Mouse (Mus musculus): ENCODE measurements around the gene Stac2.
A peak's percentile ranks its signal among the peaks of the same experiment; 100 is the strongest.

The Stac2 gene

DNA sequence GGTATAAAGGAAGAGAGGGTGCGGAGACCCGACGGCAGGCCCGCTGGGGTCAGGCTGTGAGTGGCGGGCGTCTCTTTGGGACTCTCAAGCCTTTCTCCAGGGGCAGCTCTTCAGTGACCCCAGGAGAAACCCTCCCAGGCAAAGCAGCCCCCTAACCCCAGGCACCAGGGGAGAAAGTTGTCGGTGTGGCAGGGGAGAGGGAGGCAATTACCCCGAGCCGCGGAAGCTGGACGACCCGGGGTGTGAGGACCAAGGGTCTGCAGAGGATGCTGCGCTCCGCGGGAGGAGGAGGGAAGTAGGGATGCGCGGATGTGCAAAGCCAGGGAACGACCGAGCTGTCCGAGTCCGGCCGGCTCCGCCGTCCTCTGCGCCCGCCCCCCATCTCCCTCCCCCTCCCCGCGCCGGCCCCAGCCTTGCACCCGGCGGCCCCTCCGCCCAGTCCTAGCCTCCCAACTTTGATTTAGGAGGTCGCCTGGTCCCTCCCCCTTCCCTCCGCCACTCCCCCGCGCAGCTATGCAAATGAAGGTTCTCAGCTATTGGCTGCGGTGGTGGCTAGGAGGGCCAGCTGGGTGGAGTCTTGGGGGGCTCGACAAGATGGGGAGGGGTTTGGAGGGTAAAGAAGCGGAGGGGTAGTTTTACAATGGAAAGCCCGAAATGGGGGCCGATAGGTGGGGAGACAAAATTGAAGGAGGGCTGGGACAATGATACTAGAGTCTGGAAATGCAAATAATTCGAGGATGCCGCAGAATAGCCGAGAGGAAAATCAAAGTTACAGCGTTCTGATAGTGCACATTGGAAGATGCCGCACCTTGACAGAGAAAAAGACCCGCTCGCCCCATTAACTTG lies at the start of gene Stac2:
TSS of gene Stac2 (minus strand) at position 474 of the 846 bp plus-strand sequence.
- peak; percentile 92 for DNase-seq (ENCODE audit: extremely low spot score)

DNA sequence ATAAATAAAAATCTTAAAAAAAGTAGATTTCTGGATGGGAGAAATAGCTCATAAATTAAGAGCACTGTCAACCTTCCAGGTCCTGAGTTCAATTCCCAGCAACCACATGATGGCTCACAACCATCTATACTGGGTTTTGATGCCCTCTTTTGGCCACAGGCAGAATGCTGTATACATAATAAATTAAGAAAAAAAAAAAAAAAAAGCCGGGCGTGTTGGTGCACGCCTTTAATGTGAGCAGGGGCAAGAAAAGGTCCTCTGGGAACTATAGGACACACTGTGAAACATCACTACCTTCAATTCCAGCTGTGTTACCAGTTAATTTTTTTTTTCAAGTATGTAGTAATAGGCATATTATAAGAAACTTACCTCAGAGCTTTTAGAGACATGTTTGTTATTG lies 48.1 kb upstream of the Stac2 start:
- no peak for DNase-seq (ENCODE audit: extremely low spot score)

DNA sequence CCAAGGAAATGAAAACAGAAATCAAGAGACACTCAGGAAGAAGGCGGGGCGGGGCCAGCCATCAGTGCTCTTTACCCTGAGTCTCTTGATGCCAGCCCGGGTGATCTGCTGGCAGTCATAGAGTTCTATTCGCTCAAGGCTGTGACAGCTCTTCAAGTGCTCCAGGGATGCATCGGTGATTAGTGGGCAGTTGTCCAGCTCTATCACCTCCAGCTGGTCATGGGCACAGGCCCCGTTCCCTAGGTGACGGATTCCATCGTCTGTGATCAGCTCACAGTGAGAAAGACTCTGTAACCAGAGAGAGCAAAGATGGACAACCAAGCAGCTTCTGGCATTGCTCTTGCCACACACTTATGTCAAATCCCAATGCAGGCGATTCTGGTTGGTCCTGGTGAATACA lies 37.3 kb upstream of the Stac2 start:
- DNase-seq (ENCODE audit: extremely low spot score), result no peak

DNA sequence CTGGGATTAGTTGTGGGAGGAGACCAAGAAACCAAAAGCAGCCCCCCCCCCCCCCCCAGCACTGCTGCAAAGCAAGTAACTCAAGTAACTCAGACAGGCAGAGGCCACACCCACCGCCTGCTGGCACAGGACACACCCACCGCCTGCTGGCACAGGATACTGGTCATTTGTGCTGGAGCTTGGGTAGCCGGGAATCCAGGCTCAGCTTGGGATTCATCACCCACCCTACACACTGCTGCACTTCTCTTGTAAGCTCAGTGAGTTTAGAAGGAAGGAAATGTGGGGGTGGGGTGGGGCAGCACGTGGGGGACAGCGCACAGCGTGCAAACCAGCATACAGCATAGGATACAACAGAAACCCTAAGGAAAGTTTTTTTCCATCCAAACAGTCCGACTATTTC lies 35.0 kb upstream of the Stac2 start:
- peak; percentile 18 for DNase-seq (ENCODE audit: extremely low spot score)

DNA sequence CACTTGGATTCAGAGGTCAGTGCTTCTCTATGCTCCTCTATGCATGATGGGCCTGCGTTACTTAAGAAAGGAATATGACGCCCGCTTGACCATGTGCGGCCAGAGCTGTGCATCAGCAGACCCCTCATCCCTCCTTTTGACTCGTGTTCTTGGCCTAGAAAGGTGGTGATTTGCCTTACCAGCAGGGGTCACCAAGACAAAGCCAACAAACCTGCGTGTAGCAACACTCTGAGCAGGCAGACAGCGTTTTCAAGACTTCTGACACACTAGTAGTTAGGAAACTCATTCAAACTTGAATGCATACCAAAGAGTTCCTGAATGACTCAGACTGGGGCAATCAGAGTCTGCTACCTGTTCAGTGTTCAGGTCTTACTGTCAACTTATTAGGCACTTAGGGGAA lies 33.3 kb upstream of the Stac2 start:
- DNase-seq (ENCODE audit: extremely low spot score), result no peak

DNA sequence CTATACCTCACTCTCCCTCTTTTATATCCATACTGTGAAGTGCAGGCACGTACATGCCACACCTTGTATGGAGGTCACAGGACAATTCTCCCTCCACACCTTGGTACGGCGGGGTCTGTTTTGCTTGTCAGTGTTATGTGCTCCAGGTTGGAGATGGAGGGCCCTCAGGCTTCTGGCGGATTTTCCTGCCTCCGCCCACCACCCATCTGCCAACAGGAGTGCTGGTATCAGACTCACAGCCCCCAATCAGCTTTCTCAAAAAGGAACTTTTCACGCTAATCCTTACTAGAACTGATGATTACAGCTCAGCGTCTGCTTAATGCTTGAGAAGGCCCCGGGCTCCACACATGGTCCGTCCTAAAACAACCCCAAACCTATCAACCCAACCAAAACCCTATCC lies 32.9 kb upstream of the Stac2 start:
- DNase-seq (ENCODE audit: extremely low spot score), result no peak

DNA sequence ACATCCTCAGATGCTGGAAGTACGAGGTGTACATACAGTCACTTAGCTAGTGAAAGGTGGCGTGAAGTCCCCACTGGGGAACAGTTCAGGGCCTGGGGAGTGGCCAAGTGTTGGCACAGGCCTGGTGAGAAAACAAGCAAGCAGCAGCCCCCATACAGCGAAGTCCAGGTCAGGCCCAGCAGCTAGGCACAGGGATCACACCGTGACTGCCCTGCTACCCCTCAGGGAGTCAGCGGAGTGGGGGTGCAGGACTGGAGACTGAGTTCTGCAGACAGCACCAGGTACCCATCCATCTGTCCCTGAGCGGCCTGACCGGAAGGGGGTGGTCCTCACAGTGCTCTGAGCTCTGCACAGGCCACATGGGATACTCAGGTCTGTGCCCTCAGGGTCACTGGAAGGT lies 29.5 kb upstream of the Stac2 start:
- no peak for DNase-seq (ENCODE audit: extremely low spot score)

DNA sequence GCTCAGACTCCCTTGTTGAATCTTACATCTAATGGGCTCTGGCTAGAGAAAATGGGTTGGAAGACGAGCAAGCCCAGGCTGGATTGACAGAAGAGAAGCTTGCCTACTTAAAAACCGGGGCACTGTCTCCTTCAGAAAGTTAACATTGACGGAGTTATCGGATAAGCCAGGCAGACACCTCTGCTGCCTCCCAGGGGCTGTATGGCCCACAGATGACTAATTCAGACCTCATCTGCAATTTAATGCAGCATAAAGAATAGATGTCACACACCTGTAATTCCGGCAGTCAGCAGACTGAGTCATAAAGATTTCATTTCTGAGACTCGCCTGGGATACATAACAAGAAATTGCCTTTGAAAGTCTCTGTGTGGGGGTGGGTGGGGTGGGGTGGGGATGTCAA lies 27.2 kb upstream of the Stac2 start:
- DNase-seq (ENCODE audit: extremely low spot score), result no peak

DNA sequence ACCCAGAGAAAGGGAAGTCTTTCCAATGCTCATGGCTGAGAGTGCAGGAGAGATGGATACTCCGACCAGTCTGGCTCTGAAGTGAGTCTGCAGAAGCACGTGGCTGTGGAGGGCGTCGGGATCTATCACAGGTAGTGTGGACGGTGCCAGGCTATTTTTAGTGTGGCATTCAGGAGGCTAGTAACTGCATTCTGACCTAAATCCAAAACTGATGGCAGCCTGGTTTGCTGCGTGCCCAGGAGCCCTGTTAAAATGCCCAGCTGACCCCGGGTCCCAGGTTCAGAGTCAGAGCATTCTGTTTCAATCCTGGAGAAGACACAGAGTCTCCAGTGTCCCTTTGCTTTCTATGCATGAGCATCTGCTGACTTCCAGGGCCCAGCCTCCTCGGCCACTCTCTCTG lies 23.8 kb upstream of the Stac2 start:
- DNase-seq (ENCODE audit: extremely low spot score), result no peak

DNA sequence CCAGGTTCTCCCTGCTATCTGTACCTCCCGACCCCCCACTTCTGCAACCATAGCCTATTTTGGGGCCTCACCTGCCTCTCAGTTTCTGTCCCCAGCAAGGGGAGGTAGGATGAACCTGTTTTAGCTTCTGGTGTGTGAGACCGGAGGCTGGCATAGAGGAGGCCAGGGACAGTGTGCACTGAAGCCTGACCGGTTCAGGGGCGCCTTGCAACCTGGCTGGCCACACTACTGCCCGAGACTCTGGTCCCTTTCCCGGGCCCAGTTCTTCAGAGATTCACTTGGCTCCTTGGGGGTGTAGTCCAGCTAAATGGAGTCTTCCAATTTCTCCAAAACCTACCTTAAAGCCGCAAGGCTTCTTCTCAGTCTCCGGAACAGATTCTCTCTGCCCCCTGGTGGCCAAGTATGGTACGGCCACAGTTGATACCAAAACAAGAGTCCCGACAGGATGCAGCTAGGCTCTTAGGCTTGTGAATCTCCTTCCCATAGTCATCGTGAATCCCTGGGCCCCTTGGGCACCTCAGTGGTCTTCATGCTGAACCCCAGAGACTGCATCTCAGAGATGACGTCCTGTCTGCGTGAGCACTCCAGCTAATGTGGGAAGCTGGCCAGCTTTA lies 22.0 kb upstream of the Stac2 start:
- DNase-seq (ENCODE audit: extremely low spot score), result peak; percentile 85

DNA sequence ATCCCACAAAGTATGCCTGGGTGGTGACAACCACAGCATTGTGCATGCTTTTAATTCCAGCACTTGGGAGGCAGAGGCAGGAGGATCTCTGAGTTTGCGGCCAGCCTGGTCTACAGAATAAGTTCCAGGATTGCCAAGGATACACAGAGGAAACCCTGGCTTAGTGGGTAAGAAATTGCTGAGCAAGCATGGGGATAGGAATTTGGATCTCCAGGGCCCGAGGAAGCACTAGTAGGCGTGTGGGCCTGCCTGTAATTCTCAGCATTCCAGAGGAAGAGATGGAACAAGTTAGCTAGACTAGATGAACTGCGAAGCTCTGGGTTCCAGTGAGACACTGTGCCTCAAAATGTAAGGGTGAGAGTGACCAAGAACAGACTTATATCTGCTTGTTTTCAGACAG lies 20.2 kb upstream of the Stac2 start:
- DNase-seq (ENCODE audit: extremely low spot score), result no peak

DNA sequence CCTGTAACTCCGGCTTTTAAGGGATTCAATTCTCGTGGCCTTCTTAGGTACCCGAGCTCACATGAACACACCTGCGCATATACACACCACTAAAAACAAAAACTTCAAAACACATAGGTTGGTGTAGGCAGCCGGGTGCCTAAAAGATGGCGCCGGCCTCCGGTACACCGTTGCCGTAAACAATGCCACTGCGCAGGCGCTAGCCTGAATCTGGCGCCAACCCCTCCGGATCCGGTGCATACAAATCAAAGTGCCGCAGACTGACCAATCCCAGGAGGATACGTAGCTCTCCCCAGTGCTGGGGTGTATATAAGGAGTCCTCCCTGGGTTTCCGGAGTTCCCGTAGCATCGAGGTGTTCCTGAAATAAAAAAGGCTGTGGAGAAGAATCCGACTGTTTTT lies 14.0 kb upstream of the Stac2 start:
- DNase-seq (ENCODE audit: extremely low spot score), result no peak

DNA sequence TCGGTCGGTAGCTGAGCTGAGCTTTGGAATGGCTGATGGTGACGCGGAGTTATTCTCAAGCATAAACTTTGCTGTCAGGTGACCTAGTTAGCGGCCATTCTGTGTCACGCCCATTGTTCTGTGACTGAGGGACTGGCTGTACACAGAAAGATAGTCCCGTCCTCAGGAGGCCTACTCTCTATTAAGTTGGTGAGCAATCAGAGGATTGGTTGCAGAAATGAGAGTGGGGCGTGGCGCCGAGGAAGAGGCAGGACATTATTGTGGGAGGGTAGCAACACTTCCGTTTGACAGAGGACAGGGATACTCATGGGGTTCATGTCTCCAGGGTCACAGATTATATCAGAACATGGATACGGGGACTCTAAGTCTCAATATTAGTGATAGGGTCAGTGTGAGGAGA lies 12.9 kb upstream of the Stac2 start:
- no peak for DNase-seq (ENCODE audit: extremely low spot score)

DNA sequence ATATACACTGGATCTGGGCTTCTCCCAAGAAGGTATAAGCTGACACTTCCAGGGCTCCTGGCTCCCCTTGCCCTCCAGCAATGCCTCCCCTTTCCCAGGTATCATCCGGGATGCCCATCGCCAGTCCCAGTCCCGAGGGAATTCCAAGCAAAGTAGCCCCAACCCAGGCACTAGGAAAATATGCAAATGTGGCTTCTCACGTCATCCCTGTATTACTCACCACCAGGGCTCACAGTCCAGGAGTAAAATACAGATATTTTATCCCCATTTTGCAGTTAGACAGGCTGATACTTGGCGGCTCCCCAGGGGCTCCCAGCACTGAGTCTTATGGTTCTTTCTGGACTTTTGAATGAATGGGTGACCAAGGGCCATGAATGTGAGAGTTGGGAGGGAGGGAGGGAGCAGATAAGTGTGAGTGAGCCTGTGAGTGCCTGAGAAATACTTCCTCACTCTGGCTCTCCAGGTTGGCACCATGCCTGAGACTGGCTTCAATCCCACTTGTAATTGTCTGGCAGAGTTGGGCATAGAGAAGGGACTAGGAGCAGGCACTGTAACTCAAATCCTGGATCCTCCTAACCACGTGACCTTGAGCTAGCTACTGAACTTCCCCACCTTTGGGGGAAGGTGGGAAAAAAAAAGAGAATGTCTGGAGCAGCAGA lies 8.8 kb upstream of the Stac2 start:
- DNase-seq (ENCODE audit: extremely low spot score), result no peak

DNA sequence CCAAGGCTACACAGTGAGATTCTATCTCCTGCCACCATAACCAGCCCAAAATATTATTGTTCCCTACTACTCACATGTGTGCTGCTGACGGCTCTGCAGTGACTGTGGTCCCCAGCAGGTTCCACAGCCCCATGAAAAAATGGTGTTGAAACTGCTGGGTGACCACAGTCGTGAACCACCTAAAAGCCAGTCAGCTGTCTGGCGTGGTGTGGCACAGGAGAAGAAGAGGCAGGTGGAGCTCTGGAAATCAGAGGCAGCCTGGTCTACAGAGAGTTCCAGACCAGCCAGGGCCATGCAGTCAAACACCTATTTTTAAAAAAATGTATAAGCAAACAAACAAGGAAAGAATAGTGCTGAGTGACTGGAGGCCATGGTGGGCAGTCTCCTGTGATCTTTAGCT lies 8.2 kb upstream of the Stac2 start:
- no peak for DNase-seq (ENCODE audit: extremely low spot score)

DNA sequence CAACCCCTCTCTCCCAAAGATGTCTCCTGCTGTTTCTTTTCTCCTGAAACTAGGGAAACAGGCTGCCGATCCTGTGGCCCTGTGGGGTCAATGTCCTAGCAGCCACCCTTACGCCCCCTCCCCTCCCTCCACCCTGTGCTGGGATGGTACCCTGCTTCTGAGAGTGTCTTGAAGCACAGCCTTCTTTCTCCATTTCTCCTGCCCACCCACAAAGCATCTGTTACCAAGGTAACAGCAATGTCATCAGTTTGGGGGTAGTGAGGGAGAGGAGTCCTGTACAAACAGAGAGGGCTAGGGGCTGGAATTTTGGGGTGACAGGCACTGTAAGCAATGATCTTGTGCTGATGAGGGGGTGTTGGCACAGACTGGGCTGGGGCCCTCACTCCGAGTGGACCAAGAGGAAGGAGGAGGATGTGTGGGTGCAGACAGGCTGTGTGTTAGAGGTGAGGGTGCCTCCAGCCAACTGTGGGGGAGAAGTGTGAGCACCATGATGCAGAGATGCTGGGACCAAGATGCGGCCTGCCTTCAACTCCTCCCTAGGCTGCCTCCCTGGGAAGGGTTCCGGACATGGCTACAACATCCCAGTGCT lies 6.9 kb upstream of the Stac2 start:
- DNase-seq (ENCODE audit: extremely low spot score), result no peak

DNA sequence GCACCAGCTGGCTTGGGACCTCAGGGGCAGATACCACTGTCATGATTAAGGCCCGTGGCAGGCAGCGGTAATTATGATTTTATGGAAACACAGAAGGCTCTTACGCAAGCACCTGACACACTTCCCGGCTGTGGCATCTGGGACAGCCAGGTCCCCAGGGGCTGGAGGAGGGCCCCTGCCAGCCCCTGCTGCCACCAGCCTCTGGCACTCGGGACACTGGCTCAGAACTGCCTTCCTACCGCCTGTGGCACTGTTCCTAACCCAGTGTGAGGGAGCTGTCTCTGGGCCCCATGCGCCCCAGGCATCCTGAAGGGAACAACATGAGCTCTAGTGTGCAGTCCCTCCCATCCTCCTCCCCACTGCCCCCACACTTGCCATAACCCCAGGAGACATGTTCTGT lies 6.4 kb upstream of the Stac2 start:
- DNase-seq (ENCODE audit: extremely low spot score), result no peak

DNA sequence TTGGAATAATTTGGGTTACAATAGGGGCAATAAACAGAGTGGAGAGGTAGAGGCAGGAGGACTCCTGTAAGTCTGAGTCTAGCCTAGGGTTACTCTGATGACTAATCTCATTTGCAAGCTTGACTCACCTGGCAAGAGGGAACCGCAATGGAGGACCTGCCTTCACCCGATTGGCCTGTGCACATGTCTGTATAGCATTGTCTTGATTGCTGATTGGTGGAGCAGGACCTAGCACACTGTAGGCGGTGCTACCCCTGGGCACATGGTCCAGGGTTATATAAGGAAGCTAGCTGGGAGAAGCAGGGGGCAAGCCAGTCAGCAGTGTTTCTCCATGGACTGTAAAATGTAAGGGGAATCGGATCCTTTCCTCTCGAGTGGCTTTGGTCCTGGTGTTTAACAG lies 4.7 kb upstream of the Stac2 start:
- no peak for DNase-seq (ENCODE audit: extremely low spot score)

DNA sequence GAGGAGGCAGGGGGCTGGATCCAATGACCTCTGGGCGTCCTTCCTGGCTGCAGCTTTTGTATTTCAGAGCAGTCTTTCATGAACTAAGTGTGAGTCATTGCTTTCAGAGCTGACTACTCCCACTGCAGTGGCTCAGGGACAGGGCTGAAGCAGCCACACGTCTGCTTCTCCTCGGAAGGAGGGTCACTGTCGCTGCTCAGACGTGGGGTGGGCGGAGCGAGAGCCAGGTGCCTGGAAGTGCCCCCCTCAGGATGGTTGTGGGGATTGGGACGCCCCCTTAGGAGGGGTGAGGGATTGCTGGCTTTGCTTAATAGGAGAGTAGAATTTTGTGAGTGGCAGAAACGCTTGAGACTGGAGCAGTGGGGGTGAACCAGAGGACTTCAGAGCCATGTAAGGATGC lies 4.2 kb upstream of the Stac2 start:
- no peak for DNase-seq (ENCODE audit: extremely low spot score)

DNA sequence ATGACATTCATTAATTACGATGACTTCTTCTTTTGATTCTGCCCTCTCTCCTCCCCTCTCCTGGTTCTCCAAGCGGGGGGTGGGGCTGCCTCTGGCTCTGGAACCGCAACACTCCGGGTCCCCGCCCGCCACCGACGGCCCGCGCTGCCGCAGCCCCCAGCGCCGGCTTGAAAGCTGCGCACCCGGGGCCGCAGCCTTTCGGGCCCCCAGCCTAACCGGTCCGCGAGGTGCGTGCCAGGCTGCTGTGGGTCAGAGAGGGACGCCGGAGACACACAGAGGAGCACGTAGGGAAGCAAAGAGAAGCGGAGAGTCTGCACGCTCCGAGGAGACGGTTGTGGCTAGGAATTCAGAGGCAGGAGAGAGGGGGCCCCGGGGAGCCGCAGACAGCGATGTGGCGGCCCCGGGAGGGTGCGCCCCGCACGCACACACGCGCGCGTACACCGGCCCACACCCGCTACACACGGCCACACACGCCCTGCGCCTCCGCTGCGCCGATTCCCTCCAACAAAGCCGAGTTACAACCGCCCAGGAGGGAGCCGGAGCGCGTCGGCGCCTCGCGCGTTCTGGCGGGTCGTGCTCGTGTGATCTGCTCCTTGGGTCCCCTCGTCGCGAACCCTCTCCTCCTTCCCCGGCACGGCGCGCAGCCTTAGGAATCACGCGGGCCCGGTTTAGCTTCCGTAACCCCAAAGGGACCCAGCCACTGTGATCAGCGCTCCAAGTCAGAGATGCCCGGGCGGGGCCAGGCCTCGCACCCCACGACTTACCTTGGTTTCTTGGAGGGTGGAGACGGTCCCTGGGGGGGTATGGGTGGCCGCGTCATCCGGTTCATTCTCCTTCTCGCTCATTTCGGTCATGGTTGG lies 903 bp downstream of the Stac2 start:
- peak; percentile 39 for DNase-seq (ENCODE audit: extremely low spot score)

DNA sequence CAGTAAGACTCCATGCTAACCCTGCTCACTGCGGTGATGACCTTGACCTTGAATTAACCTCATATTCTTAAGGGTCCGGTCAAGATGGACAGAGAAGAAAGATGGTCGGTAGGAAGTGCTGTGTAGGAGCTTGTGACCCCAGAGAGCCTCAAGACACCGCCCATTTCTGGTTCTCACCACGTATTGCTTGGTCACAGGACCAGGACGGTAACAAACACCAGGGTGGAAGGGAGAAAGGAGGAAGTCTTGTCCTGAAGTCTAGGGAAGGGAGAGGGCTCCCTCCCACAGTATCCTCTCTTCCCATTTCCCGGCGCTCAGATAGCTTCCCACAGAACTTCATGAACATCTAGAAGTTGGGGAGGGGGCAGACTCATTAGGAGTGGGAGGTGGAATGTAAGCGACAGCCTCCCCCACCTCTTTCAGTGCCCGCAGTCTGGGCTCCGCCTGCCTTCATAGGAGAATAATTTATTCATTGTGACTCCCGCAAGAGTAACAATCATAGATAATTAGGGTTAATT lies 1.6 kb downstream of the Stac2 start:
- no peak for DNase-seq (ENCODE audit: extremely low spot score)

DNA sequence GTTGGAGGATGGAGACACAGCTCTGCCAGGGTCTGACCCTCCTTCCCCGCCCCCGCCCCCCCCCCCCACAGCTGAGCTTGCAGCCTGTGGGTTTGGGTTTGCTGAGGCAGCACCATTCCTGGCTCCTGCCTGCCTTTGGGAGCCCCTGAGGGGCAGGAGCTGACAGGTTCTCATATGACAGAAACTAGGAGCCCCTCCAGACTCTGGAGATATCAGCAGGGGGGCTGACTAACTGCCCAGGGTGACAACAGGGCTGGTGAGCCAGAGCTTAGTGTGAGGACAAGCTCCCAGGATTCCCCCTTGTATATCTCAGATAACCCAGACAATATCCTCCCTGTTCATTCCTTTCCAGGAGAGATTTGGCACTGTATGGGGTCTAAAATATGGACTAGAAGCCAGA lies 2.3 kb downstream of the Stac2 start:
- DNase-seq (ENCODE audit: extremely low spot score), result no peak
